Mouse (Mus musculus) brain, embryonic 14.5 days (tissue): ENCODE data around the gene Nsun3.

Source experiments
- CTCF ChIP-seq: fragments of 200-500 bp; IDR thresholded peaks from 2 replicates; pipeline ENCODE4 v1.5.1; 2012; ENCODE audit warnings: inconsistent platforms, mild to moderate bottlenecking, moderate library complexity, borderline replicate concordance; ENCODE audit not compliant: insufficient read depth, insufficient read length; ENCODE audit errors: extremely low read depth
- POLR2A ChIP-seq: fragments of 200-500 bp; IDR thresholded peaks from 2 replicates; pipeline ENCODE4 v1.6.1; 2012; ENCODE audit warnings: mild to moderate bottlenecking, inconsistent platforms, borderline replicate concordance; ENCODE audit not compliant: poor library complexity, insufficient read depth, insufficient read length, severe bottlenecking; ENCODE audit errors: extremely low read depth

DNA sequence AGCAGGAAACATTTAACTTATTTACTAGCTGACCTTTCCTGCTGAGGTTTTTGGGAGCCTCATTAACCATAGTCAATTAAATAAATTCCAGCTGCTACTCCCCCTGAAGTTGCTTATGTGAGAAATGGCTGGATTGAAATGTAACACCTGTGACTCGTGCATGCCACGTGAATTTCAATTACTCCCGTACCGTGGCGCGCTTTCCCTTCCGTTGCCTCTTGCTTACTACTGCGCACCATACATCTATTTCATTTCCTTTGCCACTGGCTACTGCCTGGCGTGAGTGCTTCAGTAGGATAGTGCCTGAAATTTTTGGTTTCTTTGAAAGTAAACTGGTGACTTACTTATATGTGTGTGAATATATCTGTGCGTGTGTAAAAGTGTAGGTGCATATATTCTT is 8.3 kb downstream of the Nsun3 start:
- TF ChIP-seq CTCF (no peak), POLR2A (no peak)
